Mouse (Mus musculus) stomach, postnatal 0 days (tissue): ENCODE results near the gene Dhrs7.

Source experiments
- CTCF ChIP-seq: IDR thresholded peaks from 2 replicates; pipeline ENCODE4 v1.5.1; 2016; ENCODE audit warnings: antibody characterized with exemption, low read depth, mild to moderate bottlenecking, moderate library complexity
- EP300 ChIP-seq: optimal IDR thresholded peaks from 2 replicates; pipeline ENCODE3; 2016; ENCODE audit warnings: antibody characterized with exemption

- TF ChIP-seq CTCF (peak; percentile 51), EP300 (no peak)
These were observed 30.3 kb upstream of the Dhrs7 start for GRCm38 (mm10) chr12:72694901-72695463.
